9 mouse cellular contexts compared by ENCODE assay signal in the genomic region with DNA sequence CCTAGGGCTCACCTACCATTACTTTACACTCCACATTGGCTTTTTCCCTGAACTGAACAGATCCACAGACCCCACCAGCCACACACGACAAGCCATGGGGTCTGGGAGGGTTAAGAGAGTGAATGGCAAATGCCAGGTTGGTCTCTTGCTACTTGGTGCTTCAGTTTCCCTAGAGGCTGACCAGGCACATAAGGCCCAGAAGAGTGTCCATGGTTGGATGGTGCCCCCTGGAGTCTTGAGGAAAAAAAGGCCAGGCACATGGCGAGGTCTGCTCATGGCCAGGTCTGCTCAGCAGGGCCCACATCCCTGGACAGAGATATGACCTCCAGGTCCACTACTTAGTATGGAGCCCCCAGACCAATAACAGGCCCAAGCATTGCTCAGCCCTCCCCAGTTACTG. TPM values are rescaled to one million over a fixed set of nuclear protein-coding genes. Genes with fewer than 3 reads are reported as not detected.
DNase-seq lines count a peak whose midpoint lies in the region; ATAC-seq lines count a peak whose summit lies in the region.
"Had no signal": no experiment of that assay in that cellular context is flagged by ENCODE, and none has a peak within 500 bp of the region (broad histone marks: within the 10 kb centered on the region; RNA-seq: fewer than 3 reads in every experiment).

No protein-coding gene starts in this region.

- intact Hi-C loops in heart, postnatal 25 days (cut with DNase I): loop anchor here (1.0 to 5.0 kb wide), 3 partner anchors 57 to 180 kb away; no protein-coding TSS in a partner anchor

- peak; percentile 37; the same call in 1 of the 2 replicates for ATAC-seq in neutrophil, adult 5-6 weeks (ENCODE audit: extremely low read depth, insufficient number of reproducible peaks, low FRiP score, poor library complexity, severe bottlenecking)
- ATAC-seq in erythroblast, adult 5-6 weeks (replicated peaks; ENCODE audit: low FRiP score, poor library complexity, severe bottlenecking): no peak

- DNase-seq in cerebellum, adult 18-20 months: peak; percentile 62 to 65
- DNase-seq in cerebellum, postnatal 14 days: no peak
- DNase-seq in spleen, postnatal 36 days (ENCODE audit: low spot score in 2 of 2): peak; percentile 20 to 27
- DNase-seq in spleen, postnatal 14 days (ENCODE audit: low spot score in 2 of 2): no peak
- DNase-seq in heart, postnatal 25 days (ENCODE audit: low spot score): peak; percentile 34
- no peak for DNase-seq in ovary, adult 18-20 months (ENCODE audit: low spot score)

RNA-seq across cellular contexts. Expression of a gene that starts 0.9 kb away (rescaled TPM):
- total RNA-seq in heart, postnatal 25 days (2021): 1 to 10 TPM in 1 of 2 experiments, not detected in 1; 2.0 TPM
- total RNA-seq in neutrophil, adult 5-6 weeks (2017): 20.0 and 20.4 TPM in 2 replicates
- not detected in 2 replicates for total RNA-seq in erythroblast, adult 5-6 weeks (2015; ENCODE audit: low replicate concordance)
- total RNA-seq in erythroblast, adult 5-6 weeks (2017; ENCODE audit: low replicate concordance): 2.0 TPM in 1 of 2 replicates, not detected in the other
- total RNA-seq: left cerebral cortex, postnatal 25 days had no signal

RNA-seq across cellular contexts. Expression of a gene that starts 34.7 kb away (rescaled TPM):
- total RNA-seq in heart, postnatal 25 days (2021): 10 to 100 TPM; 16.1 to 39.0 TPM
- 9.3 and 11.5 TPM in 2 replicates for total RNA-seq in neutrophil, adult 5-6 weeks (2017)
- not detected in 2 replicates for total RNA-seq in erythroblast, adult 5-6 weeks (2015; ENCODE audit: low replicate concordance)
- 3.7 and 8.1 TPM in 2 replicates for total RNA-seq in erythroblast, adult 5-6 weeks (2017; ENCODE audit: low replicate concordance)

RNA-seq across cellular contexts. Expression of a gene that starts 37.2 kb away (rescaled TPM):
- total RNA-seq in heart, postnatal 25 days (2021): 10 to 100 TPM; 43.7 to 48.1 TPM
- total RNA-seq in neutrophil, adult 5-6 weeks (2017): 1,761 and 1,798 TPM in 2 replicates
- 119 and 155 TPM in 2 replicates for total RNA-seq in erythroblast, adult 5-6 weeks (2015; ENCODE audit: low replicate concordance)
- 98.7 and 120 TPM in 2 replicates for total RNA-seq in erythroblast, adult 5-6 weeks (2017; ENCODE audit: low replicate concordance)

RNA-seq across cellular contexts. Expression of a gene that starts 56.2 kb away (rescaled TPM):
- 1 to 10 TPM; 4.4 to 7.1 TPM for total RNA-seq in heart, postnatal 25 days (2021)
- total RNA-seq in neutrophil, adult 5-6 weeks (2017): 18.2 and 31.9 TPM in 2 replicates
- 19.6 TPM in 1 of 2 replicates, not detected in the other for total RNA-seq in erythroblast, adult 5-6 weeks (2015; ENCODE audit: low replicate concordance)
- total RNA-seq in erythroblast, adult 5-6 weeks (2017; ENCODE audit: low replicate concordance): 2.0 and 6.4 TPM in 2 replicates
- total RNA-seq: left cerebral cortex, postnatal 25 days had no signal

Comparison
In these comparisons a context has a peak if more than half of its experiments do, and no peak if none do; other contexts are left out.
1. DNase-seq: peak in cerebellum, adult 18-20 months (2 of 2), spleen, postnatal 36 days (2 of 2) and heart, postnatal 25 days (single experiment); none in cerebellum, postnatal 14 days (0 of 2), spleen, postnatal 14 days (0 of 2) and ovary, adult 18-20 months (single experiment).
2. RNA of a gene that starts 37.2 kb away (total RNA-seq): 1,761 to 1,798 TPM in neutrophil, adult 5-6 weeks; 98.7 to 155 TPM in erythroblast, adult 5-6 weeks and 43.7 to 48.1 TPM in heart, postnatal 25 days; every median in the first group is over 10 times any median in the second.